ENCODE assay signal across 11 mouse cellular contexts in genomic region chr3:108857714-108858113, GRCm38 (mm10). TPM values are rescaled to one million over a fixed set of nuclear protein-coding genes. Genes with fewer than 3 reads are reported as not detected.
DNase-seq lines count a peak whose midpoint lies in the region; ATAC-seq and TF ChIP-seq lines count a peak whose summit lies in the region.
"Had no signal": no experiment of that assay in that cellular context is flagged by ENCODE, and none has a peak within 500 bp of the region (broad histone marks: within the 10 kb centered on the region; RNA-seq: fewer than 3 reads in every experiment).

No protein-coding gene starts in this region.

- intact Hi-C loops in heart, adult 2 months (cut with DNase I) = loop anchor here (5.0 kb wide), 1 partner anchor 55 kb away; the partner anchor contains the start of gene Prpf38b

- in situ Hi-C loops in CH12.LX (cut with MboI; ENCODE audit: low pct_ligation_motif_present, low pct_unique_long_range_greater_than_20kb, low sequenced_read_pairs) = loop anchor here (5.0 kb wide), 1 partner anchor 45 kb away; no protein-coding TSS in a partner anchor

- 55% methylated on average over 1 of the region's 1 CpGs for WGBS in heart, embryonic 14.5 days
- 87% methylated on average over 1 of the region's 1 CpGs for WGBS in heart, adult 2 months
- WGBS in forebrain, embryonic 11.5 days = 87% methylated on average over 1 of the region's 1 CpGs
- WGBS in macrophage (ENCODE audit: missing documents) = 100% methylated on average over 1 of the region's 1 CpGs

- no peak for ATAC-seq in heart, embryonic 14.5 days (ENCODE audit: insufficient number of reproducible peaks, insufficient read depth, low FRiP score, low read depth)
- peak; percentile 43 for ATAC-seq in forebrain, embryonic 11.5 days (replicated peaks; ENCODE audit: low FRiP score)

- H3K36me3 ChIP-seq in heart, embryonic 14.5 days (ENCODE audit: control insufficient read depth, insufficient read depth, low read length) = no peaks in the 10 kb centered on the region
- H3K36me3 ChIP-seq in heart, adult 2 months (ENCODE audit: control insufficient read depth, insufficient read depth, low read length) = no peaks in the 10 kb centered on the region
- H3K36me3 ChIP-seq in CH12.LX (replicated peaks in 1 of 2; ENCODE audit: control insufficient read depth in 1 of 2, insufficient read depth in 1 of 2, low read length in 1 of 2) = no peaks in the 10 kb centered on the region
- H3K36me3 ChIP-seq in forebrain, embryonic 11.5 days (ENCODE audit: control insufficient read depth, insufficient read depth, low read length) = no peaks in the 10 kb centered on the region
- H3K36me3 ChIP-seq in macrophage (ENCODE audit: inconsistent target) = no peaks in the 10 kb centered on the region

- no peak overlapping the region for H3K9ac ChIP-seq in heart, embryonic 14.5 days (ENCODE audit: low read length)
- H3K9ac ChIP-seq in heart, adult 2 months (ENCODE audit: low read depth, low read length) = no peak overlapping the region
- peak overlapping the region; percentile 35; the same call in 1 of the 2 replicates for H3K9ac ChIP-seq in CH12.LX (ENCODE audit: insufficient read depth, low read depth)
- H3K9ac ChIP-seq in forebrain, embryonic 11.5 days (ENCODE audit: low read length) = no peak overlapping the region

- H3K9me3 ChIP-seq in heart, embryonic 14.5 days (ENCODE audit: control insufficient read depth, low read length) = no peaks in the 10 kb centered on the region
- H3K9me3 ChIP-seq in CH12.LX (replicated peaks; ENCODE audit: low read length) = no peaks in the 10 kb centered on the region
- no peaks in the 10 kb centered on the region for H3K9me3 ChIP-seq in forebrain, embryonic 11.5 days (ENCODE audit: control insufficient read depth, low read length)

- DNase-seq in heart, adult 2 months = no peak
- no peak for DNase-seq in CH12.LX (ENCODE audit: extremely low read depth)
- DNase-seq in forebrain, embryonic 11.5 days (ENCODE audit: low spot score) = no peak
- DNase-seq in thymus, postnatal 0 days (ENCODE audit: low spot score) = no peak
- no peak for DNase-seq in left cerebral cortex, adult 9 months (ENCODE audit: low spot score in 2 of 2)
- no peak for DNase-seq in adrenal gland, postnatal 4 days (ENCODE audit: low spot score in 2 of 2)
- DNase-seq: B cell, adult 2 months; right cerebral cortex, adult 18-20 months had no signal

- no peaks in the 10 kb centered on the region for H3K79me2 ChIP-seq in heart, adult 2 months (replicated peaks; ENCODE audit: control insufficient read depth, insufficient read depth, low read length)
- H3K79me2 ChIP-seq in CH12.LX (replicated peaks; ENCODE audit: control insufficient read depth, extremely low read depth, insufficient read depth, poor library complexity, severe bottlenecking) (no peaks in the 10 kb centered on the region), macrophage (ENCODE audit: inconsistent target) (no peaks in the 10 kb centered on the region)

- TF ChIP-seq EP300 in heart, adult 2 months (IDR thresholded peaks at IDR 0.05; ENCODE audit: insufficient read depth, low read depth, low read length) = no peak
- no peak for TF ChIP-seq EP300 in CH12.LX (IDR thresholded peaks at IDR 0.05; ENCODE audit: low read length)

- TF ChIP-seq RAD21 in CH12.LX (IDR thresholded peaks at IDR 0.05; ENCODE audit: low read depth, low read length) = no peak

- H3K27me3 ChIP-seq in heart, embryonic 14.5 days (ENCODE audit: control insufficient read depth, insufficient read depth, low read length) = no peaks in the 10 kb centered on the region
- no peaks in the 10 kb centered on the region for H3K27me3 ChIP-seq in heart, adult 2 months (ENCODE audit: control insufficient read depth, insufficient read depth, low read length)
- H3K27me3 ChIP-seq in CH12.LX (replicated peaks) = no peaks in the 10 kb centered on the region
- H3K27me3 ChIP-seq in forebrain, embryonic 11.5 days (ENCODE audit: control insufficient read depth, insufficient read depth, low read length) = no peaks in the 10 kb centered on the region

- no peak for TF ChIP-seq POLR2A in heart, adult 2 months (IDR thresholded peaks at IDR 0.05; ENCODE audit: insufficient read depth, low read depth, low read length)
- no peak for TF ChIP-seq POLR2A in CH12.LX (IDR thresholded peaks at IDR 0.05; ENCODE audit: low read depth, low read length)

- H3K27ac ChIP-seq in heart, embryonic 14.5 days (replicated peaks in 1 of 2; ENCODE audit: control insufficient read depth in 1 of 2, insufficient read depth in 1 of 2, low read depth in 2 of 2, low read length in 2 of 2) = peak overlapping the region in 1 of 2 experiments; percentile 51; a peak in 2 of 4 replicates
- H3K27ac ChIP-seq in heart, adult 2 months = no peak overlapping the region
- H3K27ac ChIP-seq in CH12.LX (ENCODE audit: insufficient read depth, low read depth) (no peak overlapping the region), macrophage (peak overlapping the region; percentile 15; the same call in 1 of the 2 replicates)
- H3K27ac ChIP-seq in forebrain, embryonic 11.5 days (ENCODE audit: low read depth, low read length) = peak overlapping the region; percentile 19; the same call in 1 of the 2 replicates

- no peak for TF ChIP-seq CTCF in heart, adult 2 months (IDR thresholded peaks at IDR 0.05)
- TF ChIP-seq CTCF in CH12.LX (conservative IDR thresholded peaks at IDR 0.05 in 1 of 2, IDR thresholded peaks at IDR 0.05 in 1 of 2; ENCODE audit: low read depth in 2 of 2, low read length in 2 of 2) = no peak

- 0 out of 2 replicates have a peak overlapping the region, but pooled peaks have one; percentile 35 for H3K4me2 ChIP-seq in heart, embryonic 14.5 days (ENCODE audit: low read length)
- H3K4me2 ChIP-seq in CH12.LX (ENCODE audit: insufficient read depth, low read depth, poor library complexity, severe bottlenecking) = no peak overlapping the region
- no peak overlapping the region for H3K4me2 ChIP-seq in forebrain, embryonic 11.5 days (ENCODE audit: low read depth, low read length, severe bottlenecking)

- H3K4me1 ChIP-seq in heart, embryonic 14.5 days (ENCODE audit: control insufficient read depth in 2 of 2, insufficient read depth in 2 of 2, low read length in 2 of 2) = peaks cover 25 to 29% of the 10 kb centered on the region in 2 experiments
- peaks cover 10% of the 10 kb centered on the region for H3K4me1 ChIP-seq in heart, adult 2 months (ENCODE audit: control insufficient read depth, insufficient read depth, low read length)
- H3K4me1 ChIP-seq in CH12.LX (ENCODE audit: control insufficient read depth in 1 of 2, insufficient read depth in 2 of 2) = peaks cover 17 to 53% of the 10 kb centered on the region in 2 experiments
- peaks cover 2% of the 10 kb centered on the region; the same call in 1 of the 2 replicates for H3K4me1 ChIP-seq in forebrain, embryonic 11.5 days (replicated peaks; ENCODE audit: control insufficient read depth, insufficient read depth, low read length)

- no peak overlapping the region for H3K4me3 ChIP-seq in heart, embryonic 14.5 days (ENCODE audit: control insufficient read depth in 1 of 2, insufficient read depth in 1 of 2, low read depth in 1 of 2, low read length in 2 of 2)
- H3K4me3 ChIP-seq in heart, adult 2 months = no peak overlapping the region
- H3K4me3 ChIP-seq in CH12.LX (replicated peaks in 1 of 3; ENCODE audit: low read depth in 2 of 3, low read length in 2 of 3, poor library complexity in 1 of 3) = no peak overlapping the region
- H3K4me3 ChIP-seq in forebrain, embryonic 11.5 days (ENCODE audit: low read depth, low read length) = no peak overlapping the region
- no peak overlapping the region for H3K4me3 ChIP-seq in macrophage (ENCODE audit: inconsistent target)

- dilution Hi-C loops in CH12.LX (cut with MboI; ENCODE audit: extremely low pct_ligation_motif_present, extremely low pct_unique_long_range_greater_than_20kb, low sequenced_read_pairs) = no loop called here

RNA-seq across cellular contexts. Expression of gene Stxbp3, which starts 17.4 kb away (rescaled TPM):
- 28.4 and 31.6 TPM in 2 replicates for polyA plus RNA-seq in heart, embryonic 14.5 days (2014; fragmentation: Nextera tagmentation; extraction: Ambion mirVana)
- 10 to 100 TPM; 25.7 to 27.3 TPM for total RNA-seq in heart, adult 2 months (2021)
- 7.0 and 11.8 TPM in 2 replicates for polyA plus RNA-seq in heart, adult 2 months (2012; rRNA removed)
- 14.5 and 21.5 TPM in 2 replicates for total RNA-seq in CH12.LX (2012; rRNA removed)
- total RNA-seq in CH12.LX (2014; rRNA removed) = 14.4 and 16.7 TPM in 2 replicates
- polyA plus RNA-seq in CH12.LX (2012; ENCODE audit: insufficient read length, low read depth) = 12.1 and 16.7 TPM in 2 replicates
- 22.5 and 24.8 TPM in 2 replicates for polyA plus RNA-seq in forebrain, embryonic 11.5 days (2014; fragmentation: Nextera tagmentation; extraction: Ambion mirVana)
- 100 to 1,000 TPM; 128 to 662 (median 397) TPM for total RNA-seq in macrophage (2018; cell fraction: chromatin; rRNA removed)
- 100 to 1,000 TPM in 11 of 26 experiments, 10 to 100 TPM in 15; 44.8 to 155 (median 71.2) TPM for total RNA-seq in macrophage (2018; cell fraction: cytosol; rRNA removed)
- total RNA-seq in macrophage (2018; cell fraction: nucleus; rRNA removed) = 100 to 1,000 TPM in 22 of 26 experiments, 10 to 100 TPM in 4; 86.0 to 401 (median 201) TPM
- polyA plus RNA-seq in macrophage (2018) = 35.4 to 73.9 TPM (median 66.9 TPM) in 3 replicates
- 43.5 and 51.6 TPM in 2 replicates for polyA plus RNA-seq in thymus, postnatal 0 days (2015; fragmentation: Nextera tagmentation; extraction: Ambion mirVana)
- 10 to 100 TPM; 48.6 to 51.5 TPM for total RNA-seq in adrenal gland, postnatal 4 days (2021)

RNA-seq across cellular contexts. Expression of gene Fndc7, which starts 32.1 kb away (rescaled TPM):
- 0.05 and 0.20 TPM in 2 replicates for polyA plus RNA-seq in heart, embryonic 14.5 days (2014; fragmentation: Nextera tagmentation; extraction: Ambion mirVana)
- under 1 TPM; 0.08 to 0.16 TPM for total RNA-seq in heart, adult 2 months (2021)
- polyA plus RNA-seq in heart, adult 2 months (2012; rRNA removed) = 0.27 and 0.47 TPM in 2 replicates
- total RNA-seq in CH12.LX (2012; rRNA removed) (0.42 and 0.81 TPM in 2 replicates), CH12.LX (2014; rRNA removed) (1.1 TPM in 2 replicates)
- polyA plus RNA-seq in CH12.LX (2012; ENCODE audit: insufficient read length, low read depth) (0.57 and 0.61 TPM in 2 replicates), macrophage (2018) (0.12 to 0.16 TPM (median 0.13 TPM) in 3 replicates)
- not detected in 2 replicates for polyA plus RNA-seq in forebrain, embryonic 11.5 days (2014; fragmentation: Nextera tagmentation; extraction: Ambion mirVana)
- total RNA-seq in macrophage (2018; cell fraction: chromatin; rRNA removed) = 1 to 10 TPM in 15 of 26 experiments, under 1 TPM in 9, not detected in 2; 0.54 to 4.7 (median 1.2) TPM
- total RNA-seq in macrophage (2018; cell fraction: cytosol; rRNA removed) = 1 to 10 TPM in 1 of 26 experiments, under 1 TPM in 25; 0.13 to 1.2 (median 0.46) TPM
- 10 to 100 TPM in 1 of 26 experiments, 1 to 10 TPM in 20, under 1 TPM in 4, not detected in 1; 0.25 to 10.9 (median 2.4) TPM for total RNA-seq in macrophage (2018; cell fraction: nucleus; rRNA removed)
- polyA plus RNA-seq in thymus, postnatal 0 days (2015; fragmentation: Nextera tagmentation; extraction: Ambion mirVana) = 0.95 and 1.3 TPM in 2 replicates
- 1 to 10 TPM; 1.5 to 1.7 TPM for total RNA-seq in adrenal gland, postnatal 4 days (2021)
- polyA plus RNA-seq: heart, embryonic 11.5 days had no signal

RNA-seq across cellular contexts. Expression of gene Prpf38b, which starts 53.8 kb away (rescaled TPM):
- 37.5 and 47.5 TPM in 2 replicates for polyA plus RNA-seq in heart, embryonic 14.5 days (2014; fragmentation: Nextera tagmentation; extraction: Ambion mirVana)
- total RNA-seq in heart, adult 2 months (2021) = 10 to 100 TPM; 17.3 to 21.1 TPM
- 13.6 and 17.8 TPM in 2 replicates for polyA plus RNA-seq in heart, adult 2 months (2012; rRNA removed)
- total RNA-seq in CH12.LX (2012; rRNA removed) (42.6 and 47.4 TPM in 2 replicates), CH12.LX (2014; rRNA removed) (42.9 and 55.9 TPM in 2 replicates)
- polyA plus RNA-seq in CH12.LX (2012; ENCODE audit: insufficient read length, low read depth) (177 and 193 TPM in 2 replicates), macrophage (2018) (42.7 to 154 TPM (median 82.2 TPM) in 3 replicates)
- 66.0 and 71.4 TPM in 2 replicates for polyA plus RNA-seq in forebrain, embryonic 11.5 days (2014; fragmentation: Nextera tagmentation; extraction: Ambion mirVana)
- 100 to 1,000 TPM; 289 to 988 (median 649) TPM for total RNA-seq in macrophage (2018; cell fraction: chromatin; rRNA removed)
- 10 to 100 TPM; 30.2 to 95.1 (median 47.8) TPM for total RNA-seq in macrophage (2018; cell fraction: cytosol; rRNA removed)
- 100 to 1,000 TPM; 218 to 605 (median 372) TPM for total RNA-seq in macrophage (2018; cell fraction: nucleus; rRNA removed)
- 96.0 and 112 TPM in 2 replicates for polyA plus RNA-seq in thymus, postnatal 0 days (2015; fragmentation: Nextera tagmentation; extraction: Ambion mirVana)
- 10 to 100 TPM; 80.4 to 83.0 TPM for total RNA-seq in adrenal gland, postnatal 4 days (2021)

Comparison
In these comparisons a context has a peak if more than half of its experiments do, and no peak if none do; other contexts are left out.
1. H3K27ac ChIP-seq: peak in forebrain, embryonic 11.5 days (single experiment) and macrophage (single experiment); none in heart, adult 2 months (single experiment) and CH12.LX (single experiment).